Mouse (Mus musculus) heart, postnatal 25 days (tissue): ENCODE measurements around the gene Diaph2. TPM values are rescaled to one million over a fixed set of nuclear protein-coding genes. Genes with fewer than 3 reads are reported as not detected.
"Not testable (repeated sequence)": the region's sequence is repeated elsewhere in the genome, so short reads cannot be mapped to it uniquely, and the experiment has no call there.

ENCODE experiments used
- DNase-seq: peaks from one replicate; pipeline ENCODE4 v3.0.0; 2022; ENCODE audit warnings: low spot score
- intact Hi-C: fragments of 180-260 bp; cut with DNase I; formaldehyde crosslinking; loops from one replicate; pipeline ENCODE4 v1.15.1; 2025
- total RNA-seq, 2 experiments: library from RNA; stranded (reverse); gene quantifications; 2 replicates each; pipeline ENCODE4 v1.2.3; 2021

Diaph2 gene
- total RNA-seq, 2 experiments from 2014 or later: 11.5 to 12.3 TPM

DNA sequence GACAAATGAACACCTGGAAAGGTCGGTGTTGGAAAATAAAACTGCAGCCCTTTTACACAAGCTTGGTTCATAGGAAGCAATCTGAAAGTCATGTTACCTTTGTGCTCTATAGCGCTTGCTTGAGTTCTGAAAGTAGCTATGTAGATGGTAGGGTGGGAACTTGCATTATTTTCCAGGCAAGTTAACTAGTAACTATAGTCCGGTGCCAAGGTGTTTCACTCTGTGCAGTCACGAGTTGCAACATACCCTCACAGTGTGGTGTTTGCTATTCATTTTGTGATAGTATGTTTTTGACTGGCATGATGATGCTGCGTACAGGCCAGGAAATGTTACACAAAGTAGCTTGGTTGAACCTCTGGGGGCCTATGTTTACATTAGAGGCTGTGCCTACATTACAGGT lies 34.5 kb downstream of the Diaph2 start:
- intact Hi-C loops: no loop called here
- DNase-seq: no peak

DNA sequence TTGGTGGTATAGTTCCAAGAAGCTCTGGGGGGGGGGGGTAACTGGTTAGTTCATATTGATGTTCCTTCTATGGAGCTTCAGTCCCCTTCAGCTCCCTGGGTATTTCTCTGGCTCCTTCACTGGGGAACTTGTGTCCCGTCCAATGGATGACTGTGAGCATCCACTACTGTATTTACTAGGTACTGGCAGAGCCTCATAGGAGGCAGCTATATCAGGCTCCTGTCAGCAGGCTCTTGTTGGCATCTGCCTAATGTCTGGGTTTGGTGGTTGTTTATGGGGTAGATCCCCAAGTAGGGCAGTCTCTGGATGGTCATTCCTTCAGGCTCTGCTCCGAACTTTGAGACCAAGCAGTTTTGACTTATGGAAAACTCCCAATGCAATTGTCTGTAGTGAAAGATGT lies 50.4 kb downstream of the Diaph2 start:
- DNase-seq: not testable (repeated sequence)

DNA sequence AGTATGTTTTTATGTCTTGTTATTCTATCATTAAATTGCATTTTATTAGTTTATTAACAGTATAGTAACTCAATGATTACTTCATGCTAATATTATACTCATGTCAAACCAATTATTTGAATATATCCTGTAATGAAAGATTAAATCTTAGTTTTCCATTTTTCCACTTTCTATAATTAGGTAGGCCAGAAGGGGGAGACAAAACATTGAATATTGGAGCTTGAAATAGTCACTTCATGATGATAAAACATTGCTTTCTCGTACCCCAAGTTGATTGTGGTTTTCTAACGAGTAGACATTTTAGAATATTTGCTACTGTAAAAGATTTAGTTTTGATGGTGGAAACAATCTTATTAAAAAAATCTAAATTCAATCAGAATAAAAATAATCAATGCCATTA lies 82.4 kb downstream of the Diaph2 start:
- intact Hi-C loops: no loop called here
- no peak for DNase-seq

More for the DNA sequence above, 50.4 kb downstream of the Diaph2 start:
- intact Hi-C loops: not testable (repeated sequence)

DNA sequence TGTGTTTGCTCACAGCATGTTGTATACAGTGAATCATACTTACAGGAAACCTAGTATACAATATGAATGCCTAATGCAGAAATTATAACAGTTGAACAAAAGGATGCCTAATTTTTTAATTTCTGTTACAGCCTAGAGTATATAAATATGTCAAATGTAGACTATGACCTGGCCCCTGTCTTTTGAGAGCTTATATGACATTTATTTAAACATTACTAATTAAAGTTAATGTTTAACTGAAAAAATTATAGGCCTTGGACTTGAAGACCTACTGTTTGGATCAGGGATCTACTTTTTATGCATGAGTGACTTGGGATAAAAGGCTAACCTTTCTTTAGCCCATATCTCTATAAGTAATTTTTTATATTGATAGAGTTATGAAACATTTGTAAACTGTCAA lies 84.3 kb downstream of the Diaph2 start:
- no peak for DNase-seq
- intact Hi-C loops: no loop called here

DNA sequence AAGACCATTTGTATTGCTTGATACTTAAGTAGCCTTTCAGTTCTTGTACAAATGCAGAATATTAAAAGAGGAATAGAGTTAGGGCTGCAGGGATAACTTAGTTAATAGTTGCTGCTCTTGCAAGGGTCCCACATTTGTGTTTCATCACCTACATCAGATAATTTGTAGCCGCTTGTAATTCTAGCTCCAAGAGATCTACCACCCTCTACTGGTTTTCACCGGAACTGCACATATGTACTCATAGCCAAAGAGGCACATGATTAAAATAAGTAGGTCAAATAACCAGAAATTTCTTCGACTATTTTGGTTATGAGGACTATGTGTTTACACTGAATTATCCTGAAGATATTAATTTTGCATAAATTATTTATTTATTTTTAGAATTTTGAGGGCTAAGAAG lies 134.9 kb downstream of the Diaph2 start:
- no peak for DNase-seq
- intact Hi-C loops: no loop called here

DNA sequence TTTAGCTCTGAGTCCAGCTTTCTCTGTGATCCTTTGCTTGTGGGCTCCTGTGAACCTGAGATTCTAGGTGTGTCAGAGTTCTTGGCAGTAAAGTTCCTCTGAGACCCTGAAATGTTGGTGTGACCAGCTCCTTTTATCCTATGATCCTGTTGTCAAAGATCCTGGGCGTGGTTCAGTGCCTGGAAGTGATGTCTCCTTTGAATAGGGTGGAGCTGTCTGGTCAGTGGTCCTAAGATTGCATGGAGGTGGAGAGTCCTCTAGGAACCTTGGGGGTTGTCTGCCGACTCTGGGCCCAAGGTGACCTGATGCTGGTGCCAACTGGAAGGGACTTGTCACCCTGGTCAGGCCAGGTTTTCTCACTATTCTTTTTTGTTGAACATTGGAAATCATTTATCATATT lies 176.3 kb downstream of the Diaph2 start:
- no peak for DNase-seq
- intact Hi-C loops: no loop called here

DNA sequence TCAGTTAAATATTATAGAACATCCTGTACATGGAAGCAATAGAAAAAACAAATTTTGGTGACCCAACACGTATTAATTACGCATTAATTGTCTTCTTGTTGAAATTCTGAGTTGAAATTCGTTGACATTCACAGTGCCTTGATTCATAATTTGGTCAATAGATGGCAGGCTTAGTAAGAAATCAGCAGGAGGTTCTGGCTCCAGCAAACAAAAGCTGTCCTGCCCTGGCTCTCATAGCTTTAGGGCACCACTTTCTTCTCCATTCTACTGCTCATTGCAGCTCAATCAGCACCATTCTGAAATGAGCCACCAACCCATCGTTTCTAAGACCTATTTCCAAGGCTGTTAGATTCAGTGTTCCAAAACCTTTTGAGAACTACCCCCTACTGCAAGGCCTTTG lies 225.3 kb downstream of the Diaph2 start:
- intact Hi-C loops: no loop called here
- no peak for DNase-seq

DNA sequence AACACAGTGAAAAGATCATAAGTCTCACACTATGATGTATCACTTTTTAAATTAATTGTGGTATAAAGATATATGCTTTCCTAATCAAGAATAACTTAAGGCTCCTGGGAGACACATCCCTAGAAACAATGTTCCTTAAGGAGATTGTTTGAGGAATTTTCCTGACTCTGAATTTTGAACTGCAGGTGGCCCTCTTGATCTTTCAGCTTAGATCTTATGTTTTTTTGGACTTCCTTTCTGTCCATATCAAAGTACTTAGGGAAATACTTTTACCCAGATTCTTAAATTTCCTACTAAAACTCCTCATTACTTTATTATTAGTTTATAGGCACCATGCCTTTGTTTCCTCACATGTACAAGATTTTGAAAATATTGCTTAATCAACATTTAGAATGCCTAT lies 258.7 kb downstream of the Diaph2 start:
- DNase-seq: no peak
- intact Hi-C loops: no loop called here

DNA sequence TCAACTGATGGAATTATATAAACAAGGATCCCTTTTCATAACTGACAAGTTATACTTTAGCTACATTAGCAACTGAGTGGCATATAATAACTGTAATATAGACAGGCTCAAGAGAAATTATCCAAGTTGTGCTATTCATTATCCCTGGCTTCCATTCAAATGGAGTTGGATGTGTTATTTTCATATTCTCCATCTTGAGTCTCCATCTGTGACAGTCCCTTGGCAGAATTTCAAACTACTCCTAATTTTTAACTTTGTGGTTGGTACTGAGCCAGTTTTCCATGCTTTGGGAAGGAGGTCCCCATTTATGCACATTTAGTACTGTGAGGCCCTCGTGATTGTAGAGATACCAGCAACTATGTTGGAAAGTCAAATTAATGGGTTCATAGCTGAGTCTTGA lies 270.2 kb downstream of the Diaph2 start:
- intact Hi-C loops: no loop called here

DNA sequence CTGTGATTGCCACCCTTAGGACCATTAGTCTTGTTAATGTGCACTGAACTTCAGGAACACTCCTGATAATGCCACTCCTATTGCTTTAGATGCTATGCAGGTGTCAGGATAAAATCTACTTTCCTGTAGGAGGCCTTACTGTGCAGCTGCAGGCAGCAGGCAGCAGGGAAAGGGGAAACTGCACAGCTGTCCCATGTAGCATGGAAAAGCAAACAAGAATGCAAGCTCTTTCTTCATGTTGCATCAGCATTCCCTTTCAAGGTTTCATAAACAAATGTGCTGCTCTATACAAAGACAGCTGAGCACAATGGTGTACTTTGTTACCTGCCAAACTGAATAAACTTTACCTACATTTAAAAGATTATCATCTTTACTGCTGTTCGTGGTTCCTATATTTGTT lies 295.0 kb downstream of the Diaph2 start:
- no peak for DNase-seq
- intact Hi-C loops: no loop called here

More for the DNA sequence above, 270.2 kb downstream of the Diaph2 start:
- DNase-seq: no peak

DNA sequence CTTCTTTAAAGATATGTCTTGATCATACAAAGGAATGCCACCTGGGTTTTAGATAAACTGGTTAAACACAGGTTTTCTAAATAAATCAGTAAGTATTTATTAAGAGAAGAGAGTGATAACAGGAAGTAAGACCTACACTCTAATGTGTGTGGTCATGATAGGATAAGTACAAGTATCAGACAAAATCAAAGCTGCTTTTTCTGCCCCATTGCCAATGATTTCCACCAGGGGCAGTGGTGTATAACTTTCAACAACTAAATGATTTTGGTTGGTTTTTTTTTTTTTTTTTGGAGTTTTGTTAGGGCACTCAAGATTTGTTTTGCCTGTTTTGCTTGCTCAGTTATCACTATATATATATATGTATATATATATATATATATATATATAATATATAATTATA lies 399.7 kb downstream of the Diaph2 start:
- DNase-seq: no peak
- intact Hi-C loops: no loop called here

DNA sequence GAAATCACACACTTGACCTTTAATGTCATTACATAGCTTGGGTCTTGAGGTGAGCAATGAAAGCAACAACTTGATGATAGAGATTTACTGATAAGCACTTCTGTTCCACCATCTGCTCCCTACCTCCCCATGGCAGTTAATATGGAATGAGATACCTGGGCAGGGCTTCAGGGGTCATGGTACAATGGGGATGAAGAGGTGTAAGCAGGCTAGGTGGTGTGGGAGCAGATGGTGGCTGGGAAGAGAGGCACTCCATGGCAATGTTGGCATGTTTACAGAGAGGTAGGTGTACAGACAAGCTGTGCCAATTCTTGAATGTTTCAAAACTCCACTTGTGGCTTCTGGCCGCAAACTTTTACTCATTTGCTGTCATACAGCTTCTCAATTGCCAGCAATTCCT lies 402.6 kb downstream of the Diaph2 start:
- no peak for DNase-seq
- intact Hi-C loops: no loop called here

DNA sequence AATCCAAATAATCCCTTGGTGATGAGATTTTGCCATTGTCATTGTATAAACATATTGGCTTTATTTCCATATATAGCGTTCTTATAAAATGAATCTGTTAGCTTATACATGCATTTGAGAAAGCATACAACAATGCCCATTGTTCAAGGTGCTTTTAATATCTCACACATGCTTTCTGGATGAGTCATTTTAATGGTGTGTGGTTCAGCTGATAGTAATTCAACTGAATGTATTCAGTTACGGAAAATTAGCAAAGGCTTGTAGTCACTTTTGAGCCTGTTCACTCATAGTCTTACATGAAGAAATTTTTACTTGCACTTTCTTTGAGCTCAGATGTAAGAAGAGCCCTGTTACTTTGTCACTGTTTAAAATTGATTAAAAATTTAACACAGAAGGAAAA lies 423.6 kb downstream of the Diaph2 start:
- DNase-seq: no peak
- intact Hi-C loops: no loop called here

DNA sequence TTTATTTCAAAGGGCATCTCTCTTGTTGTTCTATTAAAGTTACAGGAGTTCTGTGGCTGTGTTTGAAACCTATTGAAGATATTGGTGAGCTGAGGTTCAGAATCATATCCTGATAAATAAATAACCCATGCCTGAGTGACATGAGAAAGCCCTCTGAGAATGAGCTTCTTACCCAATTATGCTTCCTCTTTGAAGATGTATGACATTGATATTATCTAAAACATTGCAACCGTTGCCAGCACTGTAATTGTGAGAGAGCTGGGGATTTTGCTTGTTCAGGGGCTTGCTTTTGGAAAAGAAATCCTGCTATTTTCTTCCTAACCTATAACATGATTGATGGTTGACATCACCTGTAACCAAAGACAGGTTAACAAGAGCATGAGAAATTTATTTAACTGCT lies 438.3 kb downstream of the Diaph2 start:
- intact Hi-C loops: no loop called here

DNA sequence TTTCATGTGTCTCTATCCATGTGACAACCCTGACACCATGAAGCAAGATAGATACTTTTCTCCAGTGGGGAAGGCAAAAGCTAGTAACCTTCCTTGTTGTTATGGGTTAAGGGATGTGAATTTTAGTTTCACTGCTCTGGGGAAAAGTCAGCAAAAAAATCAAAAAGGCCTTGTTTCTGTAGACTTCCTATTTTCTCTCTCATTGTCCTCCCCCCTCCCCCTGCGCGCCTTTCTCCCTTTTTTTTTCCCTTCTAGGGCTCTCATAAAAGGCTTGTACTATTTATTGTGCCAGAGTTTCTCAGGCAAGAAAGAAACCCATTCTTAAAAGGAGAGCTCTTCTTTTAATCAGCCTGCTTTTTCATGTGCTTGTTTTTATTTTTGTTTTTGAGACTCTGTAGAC lies 438.9 kb downstream of the Diaph2 start:
- intact Hi-C loops: no loop called here
- DNase-seq: no peak

More for the DNA sequence above, 438.3 kb downstream of the Diaph2 start:
- DNase-seq: no peak

DNA sequence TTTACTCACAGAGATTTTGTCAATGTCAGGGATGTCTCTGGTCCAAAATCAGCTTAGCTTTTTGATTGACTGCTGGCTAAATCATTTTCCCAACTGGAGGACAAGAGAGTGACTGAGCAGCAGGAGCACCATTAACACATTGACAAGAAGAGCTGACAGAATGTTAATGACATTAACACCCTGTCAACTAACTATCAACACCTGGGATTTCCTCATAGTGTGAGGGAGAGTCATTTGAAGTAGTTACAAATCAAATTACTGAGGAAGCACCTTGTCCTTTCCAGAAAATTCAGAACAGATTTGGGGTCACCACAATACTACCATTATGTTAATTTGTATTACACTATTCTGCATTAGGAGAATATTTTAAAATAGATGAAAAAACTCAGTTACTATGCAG lies 439.7 kb downstream of the Diaph2 start:
- intact Hi-C loops: no loop called here
- no peak for DNase-seq

DNA sequence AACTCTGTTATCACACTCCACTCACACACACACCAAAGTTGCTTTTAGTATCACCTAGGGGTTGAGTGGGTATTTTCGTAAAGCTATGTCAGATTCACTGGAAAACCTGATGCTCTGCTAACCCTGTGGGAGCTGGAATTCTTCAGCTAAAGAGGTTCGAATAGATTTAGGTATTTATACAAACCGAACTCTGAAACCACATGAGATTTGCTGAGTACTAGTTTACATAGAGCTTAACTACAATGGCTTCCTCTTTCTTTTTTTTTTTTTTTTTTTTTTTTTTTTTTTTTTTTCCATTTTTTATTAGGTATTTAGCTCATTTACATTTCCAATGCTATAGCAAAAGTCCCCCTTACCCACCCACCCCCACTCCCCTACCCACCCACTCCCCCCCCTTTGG lies 447.9 kb downstream of the Diaph2 start:
- intact Hi-C loops, DNase-seq: not testable (repeated sequence)

DNA sequence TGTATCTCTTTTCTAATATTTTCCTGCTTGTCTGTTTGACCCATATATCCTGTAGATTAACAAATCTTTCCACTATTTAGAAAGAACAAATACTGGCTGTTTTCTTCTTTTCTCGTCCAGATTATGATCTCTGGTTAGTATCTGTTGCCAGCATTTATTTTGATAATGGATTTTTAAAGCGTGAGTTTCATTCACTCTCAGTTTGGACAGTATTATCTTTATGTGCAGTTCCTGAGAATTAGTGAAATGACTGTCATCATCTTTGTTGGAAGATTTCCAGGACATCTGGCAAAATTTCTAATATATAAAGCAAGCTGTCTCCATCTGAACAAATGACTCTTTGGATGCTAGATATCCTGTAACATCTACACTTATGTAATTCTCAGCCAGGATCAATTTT lies 455.7 kb downstream of the Diaph2 start:
- intact Hi-C loops: no loop called here
- DNase-seq: no peak

DNA sequence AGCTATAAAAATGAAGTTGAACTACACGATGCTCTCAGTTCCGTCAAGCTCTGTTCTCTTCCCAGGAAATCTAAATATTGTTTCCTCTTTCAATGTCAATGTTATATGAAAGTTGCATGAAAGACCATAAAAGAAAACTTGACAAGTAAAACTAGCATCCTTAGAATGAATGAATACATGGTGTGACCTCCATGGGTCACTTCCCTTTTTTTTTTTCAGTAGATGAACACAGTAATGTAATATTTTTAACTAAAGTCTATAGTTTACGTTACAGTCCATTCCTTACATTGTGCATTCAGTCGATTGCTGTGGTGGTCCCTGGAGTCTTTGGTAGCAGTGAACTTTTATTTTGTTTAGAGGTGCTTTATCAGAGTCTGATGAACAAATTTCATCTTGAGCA lies 462.7 kb downstream of the Diaph2 start:
- no peak for DNase-seq
- intact Hi-C loops: no loop called here

DNA sequence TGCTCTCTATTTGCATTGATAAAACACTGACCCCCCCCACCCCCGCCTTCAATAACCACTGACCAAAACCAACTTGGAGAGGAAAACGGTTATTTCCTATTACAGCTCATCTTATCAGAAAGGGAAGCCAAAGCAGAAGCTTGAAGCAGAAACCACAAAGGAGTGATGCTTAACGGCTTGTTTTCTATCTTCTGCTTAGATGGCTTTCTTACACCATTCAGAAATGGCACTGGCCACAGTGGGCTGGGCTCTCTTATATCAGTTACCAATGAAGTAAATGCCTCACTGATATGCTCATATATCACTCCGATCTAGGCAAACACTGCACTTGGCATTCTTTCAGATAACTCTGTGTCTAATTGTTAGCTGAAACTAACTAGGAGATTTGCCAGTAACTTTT lies 463.2 kb downstream of the Diaph2 start:
- intact Hi-C loops: no loop called here
- no peak for DNase-seq

DNA sequence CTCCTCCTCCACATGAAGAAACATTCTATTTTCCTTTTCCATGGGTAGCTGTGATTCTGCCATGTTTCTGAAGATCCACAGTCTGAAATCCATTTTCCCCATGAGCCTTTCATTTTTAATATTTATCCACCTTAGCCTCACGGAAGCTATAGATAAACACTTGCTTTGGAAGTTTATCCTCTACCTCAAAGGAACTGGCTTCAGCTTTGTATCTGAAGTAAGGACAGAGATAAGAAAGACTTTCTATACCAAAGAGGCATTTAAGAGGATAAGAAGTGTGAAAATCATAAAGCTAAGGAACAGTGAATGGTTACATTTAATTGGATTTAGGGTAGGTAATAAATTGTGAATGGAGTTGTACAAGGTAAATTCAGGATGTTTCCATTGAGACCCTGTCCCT lies 480.5 kb downstream of the Diaph2 start:
- intact Hi-C loops: no loop called here
- DNase-seq: no peak

DNA sequence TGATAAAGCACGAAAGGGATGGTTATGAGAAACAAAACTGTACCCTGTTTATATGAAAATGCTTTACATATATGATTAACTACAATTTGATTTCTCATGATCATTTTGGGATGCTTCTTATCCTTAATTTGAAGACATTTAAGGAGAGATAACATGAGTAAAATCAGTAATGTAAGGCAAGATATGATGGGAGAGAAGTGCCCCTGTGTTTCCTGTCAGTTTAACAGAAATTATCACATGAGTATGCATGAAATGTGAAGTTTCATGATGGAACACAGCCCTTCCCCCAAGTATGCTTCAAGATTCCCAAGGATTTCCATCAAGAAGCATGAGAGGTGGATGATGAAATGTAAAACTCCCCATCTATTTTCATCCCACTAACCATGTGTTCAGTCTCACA lies 485.6 kb downstream of the Diaph2 start:
- intact Hi-C loops: no loop called here
- no peak for DNase-seq

DNA sequence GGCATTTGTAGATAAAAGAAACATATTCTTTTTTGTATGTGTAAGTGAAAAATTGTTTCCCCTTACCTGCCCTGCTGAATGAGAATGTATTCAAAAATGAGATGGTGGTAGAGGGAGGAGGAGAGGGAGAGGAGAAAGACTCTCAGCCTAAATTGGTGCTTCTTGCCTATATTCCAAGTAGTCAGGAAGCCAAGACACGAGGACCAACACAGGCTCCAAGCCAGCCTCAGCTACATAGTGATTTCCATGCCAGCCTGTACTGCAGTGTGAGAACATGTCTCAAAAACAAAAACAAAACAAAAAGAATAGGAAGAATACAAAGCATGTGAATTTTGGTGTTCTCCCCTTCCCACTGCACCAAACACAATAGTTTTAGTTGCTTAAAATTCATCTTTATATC lies 497.1 kb downstream of the Diaph2 start:
- DNase-seq: no peak
- intact Hi-C loops: no loop called here
